Mouse (Mus musculus) adrenal gland, postnatal 36 days (tissue): ENCODE measurements around the gene App. TPM values are rescaled to one million over a fixed set of nuclear protein-coding genes. Genes with fewer than 3 reads are reported as not detected.

Experiments used
- DNase-seq, 2 experiments: peaks; one replicate each; pipeline ENCODE4 v3.0.0; 2021; ENCODE audit warnings: mixed read lengths in 1 of 2
- total RNA-seq, 2 experiments: library from RNA; stranded (reverse); gene quantifications; 2 replicates each; pipeline ENCODE4 v1.2.3; 2021

Gene App
- total RNA-seq, 2 experiments from 2014 or later = 345 to 351 TPM

GRCm38 (mm10) chr16:85023106-85023505 lies 150.5 kb downstream of the App start:
- DNase-seq = no peak

- no peak for DNase-seq
These were observed 152.8 kb downstream of the App start for GRCm38 (mm10) chr16:85020696-85021323.

- DNase-seq = no peak
These were observed 154.3 kb downstream of the App start for GRCm38 (mm10) chr16:85019273-85019672.

- no peak for DNase-seq
These were observed 155.7 kb downstream of the App start for GRCm38 (mm10) chr16:85017845-85018244.

GRCm38 (mm10) chr16:85012695-85013094 lies 160.9 kb downstream of the App start:
- DNase-seq = no peak

- no peak for DNase-seq
These were observed 161.4 kb downstream of the App start for GRCm38 (mm10) chr16:85012172-85012571.

GRCm38 (mm10) chr16:85010651-85011050 lies 162.9 kb downstream of the App start:
- DNase-seq = no peak

GRCm38 (mm10) chr16:85008866-85009645 lies 164.5 kb downstream of the App start:
- no peak for DNase-seq

- no peak for DNase-seq
These were observed 171.5 kb downstream of the App start for GRCm38 (mm10) chr16:85001939-85002556.

- DNase-seq = no peak
These were observed 173.3 kb downstream of the App start for GRCm38 (mm10) chr16:85000304-85000703.

GRCm38 (mm10) chr16:84997551-84997950 lies 176.0 kb downstream of the App start:
- DNase-seq = no peak

- no peak for DNase-seq
These were observed 178.1 kb downstream of the App start for GRCm38 (mm10) chr16:84995441-84995867.

GRCm38 (mm10) chr16:84992888-84993287 lies 180.7 kb downstream of the App start:
- DNase-seq = no peak

- DNase-seq = no peak
These were observed 182.6 kb downstream of the App start for GRCm38 (mm10) chr16:84991011-84991410.

GRCm38 (mm10) chr16:84989938-84990337 lies 183.6 kb downstream of the App start:
- no peak for DNase-seq

- DNase-seq = no peak
These were observed 184.1 kb downstream of the App start for GRCm38 (mm10) chr16:84989476-84989875.

GRCm38 (mm10) chr16:84987724-84988287 lies 185.8 kb downstream of the App start:
- DNase-seq = no peak

GRCm38 (mm10) chr16:84986016-84986631 lies 187.4 kb downstream of the App start:
- DNase-seq = no peak

- no peak for DNase-seq
These were observed 188.2 kb downstream of the App start for GRCm38 (mm10) chr16:84985340-84985739.

- DNase-seq = no peak
These were observed 190.1 kb downstream of the App start for GRCm38 (mm10) chr16:84983428-84983827.

- DNase-seq = no peak
These were observed 191.0 kb downstream of the App start for GRCm38 (mm10) chr16:84982589-84982988.

- no peak for DNase-seq
These were observed 195.0 kb downstream of the App start for GRCm38 (mm10) chr16:84978589-84978988.

GRCm38 (mm10) chr16:84974176-84974518 lies 199.4 kb downstream of the App start:
- no peak for DNase-seq
